Mouse (Mus musculus) adrenal gland, postnatal 4 days (tissue): ENCODE data around the gene Syt16. TPM values are rescaled to one million over a fixed set of nuclear protein-coding genes. Genes with fewer than 3 reads are reported as not detected.

Experiments used
- DNase-seq, 2 experiments: peaks; one replicate each; pipeline ENCODE4 v3.0.0; 2021 to 2022; ENCODE audit warnings: low spot score in 2 of 2, mixed read lengths in 2 of 2
- total RNA-seq, 2 experiments: library from RNA; stranded (reverse); gene quantifications; 2 replicates each; pipeline ENCODE4 v1.2.3; 2021

Syt16 gene
- total RNA-seq, 2 experiments from 2014 or later: 2.0 to 3.0 TPM

DNA sequence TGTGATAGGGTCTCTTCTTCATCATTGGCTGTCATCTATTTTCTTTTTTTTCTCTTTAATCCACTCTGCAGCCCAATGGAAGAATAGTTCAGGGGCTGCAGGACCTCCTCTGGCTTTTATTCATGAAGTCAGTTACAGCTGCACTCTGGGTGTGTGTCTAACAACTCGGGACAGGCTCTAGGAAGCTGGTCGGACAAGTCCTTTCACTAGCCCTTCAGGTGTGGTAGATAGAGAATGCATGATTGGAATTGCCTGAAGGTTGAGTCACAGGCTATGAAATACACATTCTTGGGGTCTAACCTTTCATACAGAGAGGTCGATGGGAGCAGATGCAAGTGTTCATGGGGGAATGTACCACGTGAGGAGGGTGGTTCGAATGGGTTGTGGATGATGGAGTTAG, 97.2 kb downstream of the Syt16 start:
- DNase-seq: no peak

DNA sequence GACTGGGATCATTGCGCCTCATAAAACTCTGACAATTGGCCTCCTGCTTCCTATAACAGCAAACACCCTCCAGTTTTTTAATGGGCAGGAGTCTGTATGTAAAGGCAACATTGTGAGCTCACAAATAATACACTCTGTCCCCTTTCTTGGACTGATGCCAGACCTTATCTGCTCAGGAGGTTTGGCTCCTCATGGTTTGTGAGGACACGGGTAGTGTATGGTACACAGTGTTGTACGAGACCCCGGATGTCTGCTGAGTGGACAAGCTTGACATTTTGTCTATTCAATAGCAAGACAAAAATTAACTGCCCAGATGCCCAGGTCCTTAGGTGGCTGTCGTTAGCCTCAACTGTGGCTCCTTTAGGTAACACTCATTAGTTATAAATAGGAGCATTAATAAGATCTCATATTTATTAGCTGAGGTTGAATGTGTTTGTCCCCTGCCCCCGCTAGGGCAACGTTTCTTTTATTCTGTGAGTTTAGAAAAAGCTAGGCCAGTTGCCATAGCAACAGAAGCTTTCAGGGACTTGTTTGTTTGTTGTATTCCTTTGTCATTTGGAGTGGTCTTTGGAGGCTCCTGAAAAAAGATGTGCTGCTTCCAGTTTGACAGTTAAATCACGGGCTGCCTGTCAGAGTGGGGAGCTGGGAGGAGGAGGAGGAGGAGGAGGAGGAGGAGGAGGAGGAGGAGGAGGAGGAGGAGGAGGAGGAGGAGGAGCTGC, 101.3 kb downstream of the Syt16 start:
- DNase-seq: no peak

DNA sequence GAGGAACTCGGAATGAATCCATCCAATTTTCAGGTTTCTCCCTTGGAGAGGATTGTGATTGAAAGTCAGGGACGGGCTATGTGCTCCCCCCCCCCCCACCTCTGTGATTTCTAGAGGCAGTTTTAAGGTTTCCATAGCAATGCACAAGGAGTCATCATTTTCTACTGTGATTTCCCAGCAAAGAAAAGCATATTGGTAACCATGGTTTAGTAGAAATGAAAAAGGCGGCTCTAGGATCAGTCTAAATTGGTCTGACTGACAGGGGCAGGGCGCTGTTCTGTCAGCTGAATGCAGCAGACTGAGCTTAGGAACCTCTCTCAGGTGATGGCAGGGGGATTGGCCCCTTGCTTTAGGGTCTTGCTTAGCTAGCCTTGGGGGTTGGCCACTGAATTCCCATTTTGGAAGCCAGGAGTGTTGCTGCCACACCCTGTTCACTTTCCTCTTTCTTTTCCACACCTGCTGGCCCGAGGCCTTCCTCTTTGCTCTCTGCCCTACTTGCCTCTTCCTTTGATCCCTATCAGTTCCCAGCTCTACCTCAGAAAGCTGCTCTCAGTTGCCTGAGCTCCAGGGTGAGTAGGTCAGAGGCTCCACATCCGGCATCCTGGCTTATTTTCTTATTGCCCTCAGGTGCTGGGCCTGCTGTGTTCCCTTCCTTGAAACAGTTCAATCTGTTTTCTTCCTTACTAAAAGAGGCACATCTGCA, 108.5 kb downstream of the Syt16 start:
- no peak for DNase-seq

DNA sequence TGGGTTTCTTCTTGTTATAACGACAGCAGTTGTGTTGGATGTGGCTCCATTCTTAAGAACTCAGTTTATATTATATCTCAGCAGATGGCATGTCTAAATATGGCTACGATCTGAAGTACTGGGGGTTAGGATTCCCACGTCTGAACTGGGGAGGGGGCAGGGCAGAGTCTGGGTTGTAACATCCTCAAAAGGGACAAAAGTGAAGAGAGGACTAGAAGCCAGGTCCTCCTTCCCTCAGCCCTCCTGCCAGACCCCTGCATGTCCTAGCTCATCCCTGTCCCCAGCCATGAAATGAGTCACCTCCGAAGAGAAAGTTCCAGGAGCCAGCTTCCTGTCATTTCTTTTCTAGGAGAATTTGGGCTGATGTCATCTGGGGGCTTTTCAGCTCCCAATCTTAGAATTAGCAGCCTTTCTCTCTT, 111.2 kb downstream of the Syt16 start:
- no peak for DNase-seq

DNA sequence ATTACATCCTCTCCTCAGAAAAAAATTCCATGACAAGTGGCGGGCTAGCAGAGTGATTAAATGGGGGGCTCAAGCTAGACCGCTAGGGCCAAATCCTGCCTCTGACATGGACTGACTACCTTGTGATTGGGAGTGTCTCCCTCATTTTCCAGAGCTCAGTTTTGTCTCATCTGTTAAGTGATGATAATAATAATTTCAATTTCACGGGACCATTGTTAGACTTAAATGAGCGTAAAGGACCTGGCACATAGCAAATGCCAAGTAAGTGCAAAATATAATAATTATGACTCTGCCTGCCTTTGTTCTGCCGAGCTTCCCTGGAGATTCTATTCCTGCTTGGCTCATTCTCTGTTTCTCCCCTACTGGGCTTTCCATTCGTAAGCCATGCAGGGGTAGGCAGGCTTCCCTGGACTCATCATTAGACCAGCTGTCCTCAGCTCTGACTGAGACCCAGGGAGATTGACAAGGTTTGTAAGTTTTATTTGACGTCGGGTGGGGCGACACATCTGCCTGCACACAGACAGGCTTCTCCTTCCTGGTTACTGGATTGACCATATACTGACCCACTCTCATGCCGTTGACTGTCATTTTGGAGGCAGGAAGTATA, 112.1 kb downstream of the Syt16 start:
- DNase-seq: no peak

DNA sequence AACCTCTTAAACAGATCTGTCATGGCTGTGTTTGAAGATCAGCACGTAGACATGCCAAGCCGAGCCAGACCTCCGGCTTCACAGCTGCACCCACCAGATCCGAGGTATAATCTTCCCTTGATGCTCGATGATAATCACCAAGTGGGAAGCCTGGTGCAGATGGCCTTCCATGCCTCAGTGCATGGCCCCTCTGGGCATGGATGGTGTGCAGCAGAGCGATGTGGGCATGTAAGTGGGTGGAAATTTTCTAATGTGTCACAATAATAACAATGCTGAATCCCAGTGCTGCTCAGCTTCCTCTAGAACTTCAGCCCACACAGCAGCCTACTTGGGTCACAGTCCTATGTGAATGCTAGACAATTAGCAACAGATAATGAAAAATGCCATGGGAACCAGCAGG, 119.4 kb downstream of the Syt16 start:
- DNase-seq: no peak

DNA sequence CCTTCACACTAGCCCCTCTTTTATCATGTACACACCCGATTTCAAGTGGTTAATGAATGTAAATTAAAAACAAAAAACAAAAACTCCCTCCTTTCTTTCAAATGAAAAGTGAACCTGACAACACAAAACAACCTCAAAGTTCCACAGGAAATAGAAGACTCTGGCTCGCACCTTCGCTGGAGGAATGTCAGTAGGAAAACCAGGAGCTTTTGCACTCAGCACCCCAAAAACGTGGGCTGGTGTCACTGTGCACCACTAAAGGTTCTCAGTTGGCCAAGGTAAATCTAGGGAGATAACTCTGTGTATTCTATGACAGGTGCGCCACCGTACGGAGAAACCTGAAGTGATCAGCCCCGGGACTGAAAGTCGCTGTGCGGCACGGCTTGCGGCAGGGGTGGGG, 128.3 kb downstream of the Syt16 start:
- DNase-seq: no peak

DNA sequence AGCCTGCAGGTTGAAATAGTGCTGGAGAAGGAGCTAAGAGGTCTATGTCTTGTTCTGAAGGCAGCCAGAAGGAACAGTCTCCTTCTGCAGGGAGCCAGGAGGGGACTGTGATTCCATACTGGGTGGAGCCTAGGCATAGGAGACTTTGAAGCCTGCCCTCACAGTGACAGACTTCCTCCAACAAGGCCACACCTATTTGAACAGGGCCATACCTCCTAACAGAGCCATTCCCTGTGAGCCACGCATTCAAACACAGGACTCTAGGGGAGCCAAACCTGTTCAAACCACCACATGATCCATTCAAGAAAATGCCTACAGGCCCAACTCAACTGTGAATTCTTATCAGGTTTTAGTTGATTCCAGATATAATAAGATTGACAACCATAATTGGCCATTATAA, 130.8 kb downstream of the Syt16 start:
- DNase-seq: no peak

DNA sequence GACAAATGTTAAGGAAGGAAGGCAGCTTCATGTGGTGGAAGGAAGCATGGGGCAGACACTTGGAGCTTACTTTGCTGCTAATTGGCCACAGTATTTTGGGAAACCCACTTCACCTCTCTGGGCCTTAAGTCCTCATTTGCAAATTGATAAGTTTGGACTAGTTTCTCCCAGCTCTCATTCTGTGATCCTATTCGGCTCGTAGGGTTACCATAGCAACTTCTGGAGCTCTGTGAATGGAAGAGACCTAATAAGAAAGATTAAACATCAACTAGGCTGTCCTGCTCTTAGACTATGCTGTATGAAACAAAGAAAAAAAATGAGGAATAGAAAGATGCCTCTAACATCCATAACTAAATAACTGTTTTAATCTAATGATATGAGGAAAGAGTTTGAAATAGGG, 134.3 kb downstream of the Syt16 start:
- DNase-seq: no peak

DNA sequence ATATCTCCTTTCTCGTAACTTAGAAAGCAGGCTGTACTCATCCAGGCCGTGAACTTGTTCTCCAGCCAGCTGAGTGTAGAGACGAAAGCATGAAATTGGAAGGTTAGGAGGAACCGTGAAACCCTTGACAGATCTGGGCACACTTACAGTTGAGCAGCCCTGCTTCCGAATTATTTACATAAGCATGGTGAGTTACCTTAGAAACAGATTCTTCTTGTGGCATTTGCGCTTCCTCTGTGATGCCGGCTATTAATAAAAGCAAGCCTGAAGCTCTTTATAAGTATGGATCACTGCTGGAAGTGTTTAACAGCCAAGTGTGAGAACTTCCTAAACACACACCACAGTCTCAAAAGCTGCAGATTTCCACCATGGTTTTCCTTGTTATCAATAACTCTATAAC, 144.7 kb downstream of the Syt16 start:
- DNase-seq: no peak

DNA sequence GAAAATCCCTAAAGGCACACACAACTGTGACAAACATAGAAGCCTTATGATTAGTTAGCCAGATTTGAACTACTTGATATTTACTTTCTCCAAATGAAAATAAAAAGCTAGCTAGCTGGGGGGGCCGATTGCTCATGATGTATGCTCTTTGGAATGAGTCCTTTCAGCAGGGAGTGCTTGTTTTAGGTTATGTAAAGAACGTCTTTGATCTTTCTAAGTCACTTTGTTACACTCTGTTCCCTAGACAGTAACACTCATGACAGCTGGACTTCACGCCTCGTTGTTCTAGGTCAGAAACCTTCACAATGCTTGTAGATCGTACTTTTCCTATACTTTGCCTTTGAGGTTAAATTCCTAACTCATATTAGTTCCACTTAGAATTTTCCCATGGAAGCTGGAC, 146.9 kb downstream of the Syt16 start:
- DNase-seq: no peak

DNA sequence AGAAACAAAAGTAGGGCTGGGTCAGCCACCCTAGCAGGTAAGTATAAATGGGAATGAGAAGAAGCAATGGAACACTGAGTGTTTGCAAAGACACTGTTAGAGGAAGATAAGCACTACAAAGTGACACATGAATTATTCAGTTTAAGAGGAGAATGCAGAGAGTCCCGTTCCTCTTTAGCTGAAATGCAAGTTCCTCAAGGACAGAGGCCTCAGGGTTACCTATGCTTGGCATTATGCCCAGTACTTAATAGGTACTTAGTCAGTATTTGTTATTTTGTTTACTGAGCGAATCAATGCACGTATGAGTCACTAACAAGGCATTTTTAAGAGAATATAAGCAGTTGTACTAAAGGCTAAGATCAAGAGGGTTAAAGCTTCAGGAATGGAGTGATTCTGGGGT, 163.3 kb downstream of the Syt16 start:
- DNase-seq: no peak

DNA sequence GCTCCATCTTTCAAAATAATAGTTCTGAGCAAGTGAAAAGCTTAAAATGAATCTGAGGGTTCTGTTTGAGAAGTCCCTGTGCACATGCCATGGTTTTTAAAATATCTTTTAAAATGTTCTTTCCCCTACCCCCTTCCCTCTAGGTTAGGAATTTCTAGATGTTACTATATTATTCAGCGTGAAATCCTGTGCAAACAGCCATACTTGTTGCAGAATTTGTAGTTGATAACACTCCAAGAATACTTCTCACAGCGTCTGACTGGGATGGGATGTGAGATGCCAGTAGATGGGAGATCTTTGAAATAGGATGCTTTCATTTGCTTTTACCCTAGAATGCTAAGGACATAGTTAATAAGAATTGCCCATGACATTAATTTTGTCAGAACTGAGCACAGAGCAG, 165.6 kb downstream of the Syt16 start:
- DNase-seq: no peak

DNA sequence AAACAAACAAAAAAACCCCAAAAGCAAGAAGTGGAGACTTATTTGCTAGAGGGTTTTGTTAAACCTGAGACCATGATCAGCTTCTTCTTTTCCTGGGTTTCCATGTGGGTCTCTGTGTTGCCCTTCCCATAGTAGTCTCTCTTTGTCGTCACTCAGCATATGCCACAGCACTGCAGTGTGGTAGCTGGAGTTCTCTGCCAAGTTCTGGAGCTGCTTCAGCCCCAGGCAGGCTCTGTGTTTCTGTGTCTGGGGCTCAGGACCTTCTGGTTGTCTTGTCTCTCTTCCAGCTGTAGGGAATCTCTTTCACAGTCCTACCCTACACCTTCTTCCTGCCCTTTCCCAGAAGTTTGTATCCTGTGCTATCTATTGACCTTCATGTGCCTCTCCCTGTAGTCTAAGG, 173.8 kb downstream of the Syt16 start:
- no peak for DNase-seq

DNA sequence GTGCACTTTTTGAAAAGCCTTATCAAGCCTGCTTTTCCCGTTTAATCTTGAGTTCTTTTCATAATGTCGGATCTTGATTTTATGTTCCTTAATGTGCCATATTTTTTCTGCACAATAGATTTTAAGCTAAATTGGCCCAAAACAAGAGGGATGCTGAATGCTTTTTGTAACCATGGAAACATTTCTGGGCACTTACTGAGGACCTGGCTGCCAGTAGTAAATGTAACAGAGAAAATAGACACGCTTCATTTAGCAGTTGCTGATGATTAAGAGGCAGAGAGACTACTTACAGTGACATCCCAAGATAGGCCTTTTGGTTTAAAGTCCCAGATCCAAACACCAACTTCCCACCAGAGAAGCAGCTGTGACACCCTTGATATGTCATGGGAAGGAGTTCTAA, 176.4 kb downstream of the Syt16 start:
- no peak for DNase-seq

DNA sequence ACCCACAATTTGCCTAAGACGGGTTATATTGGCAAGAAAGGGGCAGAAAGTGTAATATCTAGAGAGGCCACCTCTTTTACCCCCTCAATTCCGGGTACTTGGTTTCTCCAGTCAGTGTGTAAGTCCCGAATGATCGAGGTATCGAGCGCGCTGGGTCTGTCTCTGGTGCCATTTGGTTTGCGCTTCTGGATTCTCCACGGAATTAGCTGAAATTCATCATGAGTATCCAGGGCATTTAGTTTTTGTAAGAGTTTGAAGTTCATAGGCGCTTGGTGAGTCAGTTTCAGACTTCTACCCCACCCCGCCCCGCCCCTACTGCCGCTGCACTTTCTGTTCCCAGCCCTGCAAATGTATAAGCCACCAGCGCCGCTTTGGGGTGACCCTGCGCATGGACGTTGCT, 187.1 kb downstream of the Syt16 start:
- no peak for DNase-seq

DNA sequence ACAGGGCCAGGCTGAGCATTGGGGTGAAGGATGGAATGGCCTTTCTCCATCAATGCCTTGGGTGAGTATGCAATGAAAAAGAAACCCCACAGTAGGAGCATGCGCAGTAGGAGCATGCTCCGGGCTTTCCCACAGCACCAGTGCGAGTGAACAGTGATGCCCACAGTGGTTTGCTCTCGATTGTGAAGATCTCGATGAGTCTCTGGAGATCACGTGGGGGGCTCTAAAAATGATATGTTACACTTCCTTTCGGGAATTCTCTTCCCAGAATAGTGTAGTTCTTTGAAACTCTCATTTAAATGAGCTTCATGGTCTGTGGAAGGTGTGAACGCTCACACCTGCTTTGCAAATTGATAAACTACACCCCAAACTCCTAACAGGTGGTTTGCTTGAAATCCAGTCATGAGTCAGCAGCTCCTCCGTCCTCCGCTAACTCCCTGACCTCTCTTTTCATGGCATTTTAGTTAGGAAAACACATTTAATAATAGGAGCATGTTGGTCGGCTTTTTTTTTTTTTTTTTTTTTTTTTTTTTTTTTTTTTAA, 190.9 kb downstream of the Syt16 start:
- DNase-seq: no peak

DNA sequence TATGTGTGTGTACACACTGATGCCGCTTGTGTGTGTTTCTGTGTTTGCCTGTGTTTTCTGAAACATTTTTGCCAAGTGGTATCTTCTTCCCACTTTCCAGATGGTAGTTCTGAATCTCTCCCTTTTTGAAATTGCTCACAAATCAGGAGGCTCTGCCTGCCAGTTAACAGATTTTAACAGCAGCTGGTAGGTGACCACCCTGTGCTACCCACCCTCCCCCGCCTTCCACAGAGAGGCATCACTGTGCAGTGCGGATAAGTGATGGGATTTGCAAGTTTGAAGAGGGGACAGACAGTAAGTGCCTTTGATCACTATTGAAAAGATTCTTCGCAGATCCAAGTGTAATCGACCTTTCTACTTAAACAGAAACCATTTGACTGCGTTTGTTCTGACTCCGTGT, 191.4 kb downstream of the Syt16 start:
- DNase-seq: no peak

DNA sequence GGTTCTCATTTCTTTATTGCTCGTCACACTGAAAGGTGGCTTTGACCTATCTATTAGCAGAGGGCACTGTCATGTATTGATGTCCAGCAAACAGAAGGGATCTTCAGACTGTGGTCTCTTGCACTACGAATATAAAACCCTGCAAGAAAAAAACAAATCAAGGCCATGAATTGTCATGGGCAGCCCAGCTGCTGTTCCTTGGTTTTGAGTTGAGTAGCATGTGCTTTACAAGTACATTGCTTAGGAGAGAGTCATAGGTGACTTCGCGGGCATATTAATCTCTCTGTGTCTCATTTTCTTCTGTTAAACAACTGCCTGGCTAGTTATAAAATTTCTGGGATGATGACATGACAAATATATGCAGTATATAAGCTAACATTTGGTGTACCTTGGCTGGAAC, 192.4 kb downstream of the Syt16 start:
- DNase-seq: no peak

DNA sequence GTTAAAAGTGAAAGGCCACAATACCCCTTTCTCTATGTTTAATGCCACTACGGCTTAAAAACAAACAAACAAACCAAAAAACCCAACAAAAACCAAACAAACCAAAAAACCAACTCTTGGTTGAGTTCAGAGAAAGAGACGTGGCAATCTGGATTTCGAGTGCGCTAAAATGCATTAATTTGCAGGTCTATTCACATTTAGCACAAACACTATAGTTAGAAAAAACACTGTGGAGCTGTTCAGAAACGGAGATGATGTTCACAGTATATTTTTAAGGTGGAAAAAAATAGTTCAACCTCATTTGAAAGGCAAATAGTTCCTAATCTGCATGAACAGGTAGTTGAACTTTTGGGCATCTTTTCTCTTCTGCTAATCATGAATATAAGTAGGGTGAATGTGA, 192.8 kb downstream of the Syt16 start:
- DNase-seq: no peak

DNA sequence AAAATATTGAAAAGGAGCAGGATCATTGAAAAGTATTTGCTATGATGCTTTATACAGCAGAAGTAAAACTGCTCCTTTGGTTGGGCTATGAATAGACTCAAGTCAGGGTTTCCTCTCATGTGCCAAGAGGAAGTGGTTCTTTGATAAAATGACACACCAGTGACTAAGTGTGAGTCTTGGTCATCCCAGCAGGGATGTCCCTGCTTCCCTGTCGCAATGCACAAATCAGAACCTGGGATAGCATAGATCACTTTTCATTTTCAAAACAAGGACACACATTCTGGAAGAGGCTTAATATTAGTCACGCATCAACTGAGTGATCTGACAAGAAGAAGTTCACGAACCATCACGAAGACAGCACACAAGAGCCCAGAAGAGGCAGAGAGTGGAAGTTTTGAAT, 195.1 kb downstream of the Syt16 start:
- DNase-seq: no peak

DNA sequence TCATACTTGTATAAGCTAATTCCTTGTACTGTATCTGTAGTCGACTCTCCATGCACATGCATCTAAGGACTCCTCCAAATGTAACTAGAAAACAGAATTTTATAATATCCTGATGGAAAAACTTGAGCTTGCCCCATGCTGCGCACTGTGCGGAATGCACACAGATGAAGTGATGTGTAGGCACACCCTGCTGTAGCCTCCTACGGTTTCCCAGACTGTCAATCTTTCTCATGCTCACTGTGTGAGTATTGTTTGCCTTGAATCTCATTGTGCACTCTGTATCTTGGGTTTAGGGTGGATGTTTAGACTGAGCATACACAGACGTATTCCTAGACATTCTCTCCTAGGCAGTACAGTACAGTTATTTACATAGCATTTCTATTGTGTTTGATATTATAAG, 203.9 kb downstream of the Syt16 start:
- DNase-seq: no peak
